Mouse (Mus musculus) small intestine, adult 10 weeks (tissue): ENCODE data around the gene Olfr1161. TPM values are rescaled to one million over a fixed set of nuclear protein-coding genes. Genes with fewer than 3 reads are reported as not detected.

Experiments
- polyA plus RNA-seq: library from polyadenylated mRNA; stranded (reverse); fragments of 350-450 nt; fragmentation: Illumina TruSeq; extraction: RNeasy Lipid Tissue Mini Kit (QIAGEN cat#74804); gene quantifications from one replicate; pipeline ENCODE4 v1.2.3, GENCODE M21; 2014; ENCODE audit warnings: low replicate concordance

Olfr1161 gene
- polyA plus RNA-seq: not detected

DNA sequence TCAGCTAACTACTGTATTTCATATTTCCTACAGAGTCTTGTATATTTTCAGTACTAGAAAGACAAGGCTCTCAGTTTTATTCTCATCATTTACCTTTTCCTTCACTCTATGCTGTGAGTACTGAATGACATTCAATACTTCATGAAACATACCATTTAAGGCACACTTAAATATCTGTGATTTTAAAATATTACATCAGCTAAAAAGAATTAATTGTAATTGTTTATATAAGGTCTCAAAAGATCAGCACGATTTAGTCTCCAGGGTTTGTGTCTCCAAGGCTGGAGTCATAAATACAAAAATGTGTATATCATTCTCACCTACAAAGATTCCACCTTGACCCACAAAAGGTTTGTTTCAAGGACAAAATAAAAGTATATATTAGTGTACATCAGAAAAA, at the start of gene Olfr1161:
Olfr1161 (plus strand) TSS at position 301 of the 400 bp plus-strand sequence.

GRCm38 (mm10) chr2:87974563-87974962, 48.0 kb upstream of the Olfr1161 start, which contains the start of gene Olfr74:
Olfr74 (minus strand) TSS chr2:87974663.

DNA sequence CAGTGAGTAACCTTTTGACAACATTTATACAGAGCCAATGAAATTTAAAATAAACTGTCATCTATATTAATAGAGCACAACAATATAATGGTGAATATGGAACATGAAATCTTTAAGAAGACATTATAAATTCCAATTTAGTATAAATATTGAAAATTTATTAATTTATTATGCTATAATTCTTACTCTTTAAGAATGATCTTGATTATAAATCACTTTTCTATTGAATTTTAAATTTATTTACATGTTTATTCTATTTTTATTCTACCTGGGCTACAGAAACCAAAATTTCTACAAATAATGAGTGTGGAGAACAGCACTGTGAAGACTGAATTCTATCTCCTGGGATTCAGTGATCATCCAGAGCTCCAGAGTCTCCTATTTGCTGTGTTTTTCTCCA, 32.8 kb upstream of the Olfr1161 start, which contains the start of gene Olfr1158:
Olfr1158 (plus strand) TSS at position 301 of the 400 bp plus-strand sequence.

DNA sequence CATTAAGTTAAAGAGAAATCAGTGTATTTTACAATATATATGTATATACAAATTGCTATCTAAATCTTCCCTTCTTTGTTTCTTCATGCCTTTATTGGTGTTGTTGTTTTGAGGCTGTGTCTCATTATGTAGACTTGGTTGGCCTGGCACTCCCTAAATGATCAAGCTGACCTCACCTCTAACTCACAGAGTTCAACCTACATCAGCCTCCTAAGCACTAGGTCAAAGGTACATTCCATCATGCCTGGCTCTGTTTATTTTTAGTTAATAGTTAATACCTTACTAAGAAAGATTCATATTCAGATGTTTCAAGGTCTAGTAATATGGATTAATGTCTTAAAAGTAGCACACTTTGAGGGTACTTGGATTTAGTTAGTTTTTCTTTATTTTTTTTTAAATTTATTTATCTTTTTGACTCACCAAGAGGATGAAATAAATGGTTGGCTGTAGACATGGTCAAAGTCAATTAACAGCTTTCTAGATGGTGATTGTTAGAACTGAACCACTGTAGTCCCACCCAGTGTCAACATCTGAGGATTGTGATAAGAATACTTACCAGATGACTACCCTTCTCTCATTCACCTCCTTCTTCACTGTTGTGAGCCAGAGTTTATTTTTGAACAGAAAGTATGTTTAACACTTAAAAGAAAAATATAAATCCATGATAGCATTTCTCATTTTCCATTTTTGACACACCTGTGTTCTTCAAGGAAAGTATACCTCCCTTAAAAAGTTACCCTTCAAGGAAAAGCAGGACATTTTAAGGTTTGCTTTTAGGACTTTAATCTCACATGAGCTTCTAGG, 14.9 kb upstream of the Olfr1161 start, which contains the start of gene Olfr1160:
Olfr1160 (minus strand) TSS at position 754 of the 804 bp plus-strand sequence.

GRCm38 (mm10) chr2:88037599-88037998, 15.0 kb downstream of the Olfr1161 start, which contains the start of gene Olfr73:
Olfr73 (minus strand) TSS chr2:88037699.

DNA sequence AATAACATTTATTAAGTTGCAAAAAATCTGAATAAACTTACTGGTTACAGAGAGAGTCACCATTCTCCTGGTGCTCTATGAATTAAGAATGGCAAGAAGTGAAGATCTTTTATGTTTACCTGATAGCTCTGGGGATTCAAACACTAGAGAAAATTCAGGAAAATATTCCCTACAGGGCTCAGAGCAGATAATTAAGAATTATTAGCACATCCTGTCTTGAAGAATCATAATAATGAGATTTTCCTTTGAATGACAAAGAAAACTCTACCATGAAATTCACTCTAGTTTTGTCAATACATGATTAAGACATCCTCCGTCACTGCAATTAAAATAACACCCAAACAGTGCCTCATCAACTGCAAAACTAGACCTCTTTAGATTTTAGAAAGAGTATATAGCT, 28.5 kb downstream of the Olfr1161 start, which contains the start of gene Olfr1162:
Olfr1162 (minus strand) TSS at position 101 of the 400 bp plus-strand sequence.

DNA sequence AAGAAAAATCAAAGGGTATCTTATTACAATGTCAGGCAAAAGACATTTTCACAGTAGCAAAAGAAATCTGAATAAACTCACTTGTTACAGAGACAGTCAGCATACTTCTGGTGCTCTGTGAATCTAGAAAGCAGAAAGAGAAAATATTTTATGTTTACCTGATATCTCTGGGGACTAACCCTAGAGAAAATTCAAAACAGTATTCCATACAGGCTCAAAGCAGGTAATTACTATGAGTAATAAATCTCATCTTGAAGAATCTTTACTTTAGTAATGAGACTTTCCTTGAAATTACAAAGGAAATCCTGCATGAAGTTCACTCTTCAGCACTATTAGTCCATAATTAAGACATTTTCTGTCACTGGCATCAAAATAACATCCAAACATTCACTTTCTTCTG, 49.2 kb downstream of the Olfr1161 start, which contains the start of gene Olfr1163:
Olfr1163 (minus strand) TSS at position 101 of the 400 bp plus-strand sequence.

Other genes starting within 250 kb of the Olfr1161 start
- gene Olfr152, start 243.3 kb upstream of the Olfr1161 start, polyA plus RNA-seq: not detected
- not detected for gene Olfr1143, start 222.2 kb upstream of the Olfr1161 start, polyA plus RNA-seq
- gene Olfr1145, start 213.0 kb upstream of the Olfr1161 start, polyA plus RNA-seq: not detected
- not detected for gene Olfr1148, start 192.2 kb upstream of the Olfr1161 start, polyA plus RNA-seq
- not detected for gene Olfr1150-ps1, start 178.8 kb upstream of the Olfr1161 start, polyA plus RNA-seq
- not detected for gene Olfr1151, start 166.9 kb upstream of the Olfr1161 start, polyA plus RNA-seq
- not detected for gene Olfr1152, start 156.3 kb upstream of the Olfr1161 start, polyA plus RNA-seq
- not detected for gene Olfr1153, start 127.8 kb upstream of the Olfr1161 start, polyA plus RNA-seq
- gene Olfr1154, start 117.6 kb upstream of the Olfr1161 start, polyA plus RNA-seq: not detected
- not detected for gene Olfr1155, start 77.6 kb upstream of the Olfr1161 start, polyA plus RNA-seq
- not detected for gene Olfr1156, start 69.7 kb upstream of the Olfr1161 start, polyA plus RNA-seq
- not detected for gene Olfr1157, start 54.5 kb upstream of the Olfr1161 start, polyA plus RNA-seq
- not detected for gene Olfr74, start 48.1 kb upstream of the Olfr1161 start, polyA plus RNA-seq
- not detected for gene Olfr1158, start 32.7 kb upstream of the Olfr1161 start, polyA plus RNA-seq
- not detected for gene Olfr1160, start 14.5 kb upstream of the Olfr1161 start, polyA plus RNA-seq
- gene Olfr73, start 14.9 kb downstream of the Olfr1161 start, polyA plus RNA-seq: not detected
- gene Olfr1162, start 28.4 kb downstream of the Olfr1161 start, polyA plus RNA-seq: not detected
- gene Olfr1163, start 49.1 kb downstream of the Olfr1161 start, polyA plus RNA-seq: not detected
- not detected for gene Olfr1164, start 71.2 kb downstream of the Olfr1161 start, polyA plus RNA-seq
- gene Olfr1166, start 105.5 kb downstream of the Olfr1161 start, polyA plus RNA-seq: not detected
- gene Olfr1167, start 132.4 kb downstream of the Olfr1161 start, polyA plus RNA-seq: not detected
- not detected for gene Olfr1168, start 159.1 kb downstream of the Olfr1161 start, polyA plus RNA-seq
- gene Olfr1170, start 205.6 kb downstream of the Olfr1161 start, polyA plus RNA-seq: not detected